Mouse (Mus musculus): Measurements from ENCODE around the gene Inka2. TPM values are rescaled to one million over a fixed set of nuclear protein-coding genes. Genes with fewer than 3 reads are reported as not detected.

Inka2 gene
- total RNA-seq, 2 experiments from 2014 or later: 2.9 to 4.5 TPM

GRCm38 (mm10) chr3:105717856-105718555 lies 13.6 kb downstream of the Inka2 start:
- H3K27ac ChIP-seq: peak overlapping the region; percentile 75
- H3K4me3 ChIP-seq: no peak overlapping the region
- TF ChIP-seq CTCF (IDR thresholded peaks at IDR 0.05): no peak
- peak; percentile 75 for DNase-seq
- intact Hi-C loops (cut with DNase I): loop anchor here (2.0 kb wide), 1 partner anchor 15 kb away; no protein-coding TSS in a partner anchor

GRCm38 (mm10) chr3:105718746-105719145 lies 14.3 kb downstream of the Inka2 start:
- intact Hi-C loops (cut with DNase I): loop anchor here (2.0 kb wide), 1 partner anchor 16 kb away; no protein-coding TSS in a partner anchor
- TF ChIP-seq CTCF (IDR thresholded peaks at IDR 0.05): peak; percentile 3; the same call in 1 of the 2 replicates
- Histone ChIP-seq H3K4me3 (no peak overlapping the region), H3K27ac (peak overlapping the region; percentile 75)
- DNase-seq: no peak

GRCm38 (mm10) chr3:105719979-105720378 lies 15.6 kb downstream of the Inka2 start:
- intact Hi-C loops (cut with DNase I): loop anchor here (2.0 kb wide), 1 partner anchor 17 kb away; no protein-coding TSS in a partner anchor

GRCm38 (mm10) chr3:105720514-105720913 lies 16.1 kb downstream of the Inka2 start:
- H3K4me3 ChIP-seq: no peak overlapping the region
- TF ChIP-seq CTCF (IDR thresholded peaks at IDR 0.05): no peak
- DNase-seq: no peak
- no peak overlapping the region for H3K27ac ChIP-seq
- intact Hi-C loops (cut with DNase I): no loop called here

More at GRCm38 (mm10) chr3:105719979-105720378, 15.6 kb downstream of the Inka2 start:
- H3K4me3 ChIP-seq: no peak overlapping the region
- no peak for TF ChIP-seq CTCF (IDR thresholded peaks at IDR 0.05)
- DNase-seq: no peak
- no peak overlapping the region for H3K27ac ChIP-seq

GRCm38 (mm10) chr3:105721681-105722201 lies 17.3 kb downstream of the Inka2 start:
- no peak for DNase-seq
- intact Hi-C loops (cut with DNase I): no loop called here
- no peak for TF ChIP-seq CTCF (IDR thresholded peaks at IDR 0.05)
- H3K27ac ChIP-seq: peak overlapping the region; percentile 38
- no peak overlapping the region for H3K4me3 ChIP-seq

- no peak for DNase-seq
- Histone ChIP-seq H3K27ac (peak overlapping the region; percentile 38; the same call in 1 of the 2 replicates), H3K4me3 (no peak overlapping the region)
- intact Hi-C loops (cut with DNase I): no loop called here
- no peak for TF ChIP-seq CTCF (IDR thresholded peaks at IDR 0.05)
Observed at GRCm38 (mm10) chr3:105722510-105722909, 18.1 kb downstream of the Inka2 start.

- Histone ChIP-seq H3K4me3 (no peak overlapping the region), H3K27ac (no peak overlapping the region)
- DNase-seq: no peak
- peak; percentile 96 for TF ChIP-seq CTCF (IDR thresholded peaks at IDR 0.05)
- intact Hi-C loops (cut with DNase I): loop anchor here (1.0 to 2.0 kb wide), 2 partner anchors 39 to 173 kb away; partner anchors contain the start of gene Ddx20
Observed at GRCm38 (mm10) chr3:105726037-105726436, 21.6 kb downstream of the Inka2 start.

GRCm38 (mm10) chr3:105732360-105732759 lies 28.0 kb downstream of the Inka2 start:
- no peak for TF ChIP-seq CTCF (IDR thresholded peaks at IDR 0.05)
- intact Hi-C loops (cut with DNase I): no loop called here
- Histone ChIP-seq H3K27ac (no peak overlapping the region), H3K4me3 (no peak overlapping the region)
- DNase-seq: no peak

GRCm38 (mm10) chr3:105733538-105733937 lies 29.1 kb downstream of the Inka2 start:
- TF ChIP-seq CTCF (IDR thresholded peaks at IDR 0.05): no peak
- Histone ChIP-seq H3K27ac (no peak overlapping the region), H3K4me3 (no peak overlapping the region)
- no peak for DNase-seq
- intact Hi-C loops (cut with DNase I): no loop called here

- no peak for DNase-seq
- intact Hi-C loops (cut with DNase I): no loop called here
- TF ChIP-seq CTCF (IDR thresholded peaks at IDR 0.05): no peak
- no peak overlapping the region for H3K27ac ChIP-seq
- no peak overlapping the region for H3K4me3 ChIP-seq
Observed at GRCm38 (mm10) chr3:105735285-105735684, 30.9 kb downstream of the Inka2 start.

- Histone ChIP-seq H3K4me3 (no peak overlapping the region), H3K27ac (no peak overlapping the region)
- DNase-seq: no peak
- TF ChIP-seq CTCF (IDR thresholded peaks at IDR 0.05): no peak
- intact Hi-C loops (cut with DNase I): no loop called here
Observed at GRCm38 (mm10) chr3:105736148-105736547, 31.7 kb downstream of the Inka2 start.

- no peak for TF ChIP-seq CTCF (IDR thresholded peaks at IDR 0.05)
- no peak for DNase-seq
- intact Hi-C loops (cut with DNase I): no loop called here
- no peak overlapping the region for H3K4me3 ChIP-seq
- H3K27ac ChIP-seq: no peak overlapping the region
Observed at GRCm38 (mm10) chr3:105737070-105737469, 32.7 kb downstream of the Inka2 start.

- DNase-seq: no peak
- Histone ChIP-seq H3K4me3 (no peak overlapping the region), H3K27ac (no peak overlapping the region)
- no peak for TF ChIP-seq CTCF (IDR thresholded peaks at IDR 0.05)
- intact Hi-C loops (cut with DNase I): no loop called here
Observed at GRCm38 (mm10) chr3:105737666-105738065, 33.3 kb downstream of the Inka2 start.

Data from gastrocnemius, adult 2 months (tissue).